Mouse (Mus musculus): ENCODE measurements at regions not wholly inside any gene's neighbourhood (a gene's known extent, or its start where the extent isn't known, plus 50 kb on each side); places are given as distances from the start of the nearest gene placed in this dataset.

DNA sequence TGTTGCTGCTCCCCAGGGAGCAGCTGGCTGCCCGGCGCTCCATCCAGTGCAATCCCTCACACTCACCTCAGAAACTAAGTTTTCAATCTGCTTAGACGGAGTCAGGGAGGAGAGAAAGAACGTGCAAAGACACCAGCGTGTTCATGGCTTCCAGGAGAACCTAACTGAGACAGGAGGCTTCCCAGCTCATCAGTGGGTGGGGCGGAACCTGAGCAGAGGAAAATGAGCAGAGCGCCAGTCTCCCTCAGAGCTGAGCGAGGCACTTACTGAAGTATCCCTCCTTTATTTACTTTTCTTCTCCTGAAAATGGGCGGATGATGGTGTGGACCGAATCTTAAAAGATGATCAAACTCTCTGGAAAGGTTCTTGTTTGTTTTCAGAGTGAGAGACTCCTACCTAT lies 94.3 kb upstream of the 1700024P04Rik start:
- no peak for TF ChIP-seq CTCF (IDR thresholded peaks at IDR 0.05)
- TF ChIP-seq EP300 (IDR thresholded peaks at IDR 0.05) = no peak

All from lung, postnatal 0 days (tissue).